In the genomic region with DNA sequence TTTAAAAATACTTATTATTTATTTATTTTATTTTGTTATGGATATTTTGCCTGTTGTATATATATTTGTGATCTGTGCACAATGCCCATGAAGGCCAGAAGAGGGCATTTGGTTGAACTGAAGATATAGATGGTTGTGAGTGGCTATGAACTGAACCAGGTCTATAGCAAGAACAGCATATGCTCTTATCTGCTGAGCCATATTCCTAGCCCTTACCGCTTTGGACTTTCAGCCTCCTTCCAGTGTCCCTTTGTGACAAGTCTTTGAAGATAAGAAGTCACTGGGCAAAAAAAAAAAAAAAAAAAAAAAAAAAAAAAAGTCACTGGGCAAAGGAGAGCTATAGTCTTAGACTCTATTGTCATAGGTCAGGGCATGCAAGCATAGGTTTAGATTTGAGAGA, we compare ENCODE assay signal across 24 mouse cellular contexts.
A peak's percentile ranks its signal among the peaks of the same experiment; 100 is the strongest.
DNase-seq lines count a peak whose midpoint lies in the region; ATAC-seq and TF ChIP-seq lines count a peak whose summit lies in the region.
"Had no signal": no experiment of that assay in that cellular context is flagged by ENCODE, and none has a peak within 500 bp of the region (broad histone marks: within the 10 kb centered on the region; RNA-seq: fewer than 3 reads in every experiment).

No protein-coding gene starts in this region.

- no peak overlapping the region for H3K27ac ChIP-seq in hindbrain, postnatal 0 days
- no peak overlapping the region for H3K27ac ChIP-seq in hindbrain, embryonic 10.5 days
- H3K27ac ChIP-seq in intestine, embryonic 16.5 days (ENCODE audit: low read length) = no peak overlapping the region
- H3K27ac ChIP-seq: embryonic facial prominence, embryonic 10.5 days; embryonic facial prominence, embryonic 12.5 days; forebrain, embryonic 13.5 days; forebrain, embryonic 15.5 days had no signal

- H3K36me3 ChIP-seq in hindbrain, postnatal 0 days (ENCODE audit: insufficient read depth, low read length) = no peaks in the 10 kb centered on the region
- H3K36me3 ChIP-seq in hindbrain, embryonic 10.5 days = no peaks in the 10 kb centered on the region
- H3K36me3 ChIP-seq in intestine, embryonic 16.5 days (ENCODE audit: control insufficient read depth, insufficient read depth, low read length) = no peaks in the 10 kb centered on the region
- H3K36me3 ChIP-seq: embryonic facial prominence, embryonic 10.5 days; embryonic facial prominence, embryonic 12.5 days; forebrain, embryonic 15.5 days; G1E had no signal

- no peak overlapping the region for H3K4me3 ChIP-seq in hindbrain, postnatal 0 days (ENCODE audit: low read length)
- H3K4me3 ChIP-seq in hindbrain, embryonic 10.5 days = no peak overlapping the region
- no peak overlapping the region for H3K4me3 ChIP-seq in intestine, embryonic 16.5 days (ENCODE audit: low read length)
- H3K4me3 ChIP-seq: embryonic facial prominence, embryonic 10.5 days; embryonic facial prominence, embryonic 12.5 days; forebrain, embryonic 13.5 days; forebrain, embryonic 15.5 days had no signal

- POLR2A ChIA-PET in Patski (lab: Charles Lee) = interaction anchor here (0.6 to 0.7 kb wide), 2 partner anchors 469 to 473 kb away, joined by 3 to 4 read pairs; no protein-coding TSS in a partner anchor

- no peaks in the 10 kb centered on the region for H3K9me3 ChIP-seq in hindbrain, postnatal 0 days (ENCODE audit: low read length)
- no peaks in the 10 kb centered on the region for H3K9me3 ChIP-seq in hindbrain, embryonic 10.5 days
- no peaks in the 10 kb centered on the region for H3K9me3 ChIP-seq in intestine, embryonic 16.5 days (ENCODE audit: control insufficient read depth, low read length)
- H3K9me3 ChIP-seq: embryonic facial prominence, embryonic 10.5 days; embryonic facial prominence, embryonic 12.5 days; forebrain, embryonic 13.5 days; forebrain, embryonic 15.5 days; G1E had no signal

- no peak overlapping the region for H3K4me2 ChIP-seq in hindbrain, postnatal 0 days (ENCODE audit: low read depth, low read length)
- H3K4me2 ChIP-seq in intestine, embryonic 16.5 days (ENCODE audit: low read depth, low read length) = no peak overlapping the region
- H3K4me2 ChIP-seq: embryonic facial prominence, embryonic 12.5 days; forebrain, embryonic 13.5 days; forebrain, embryonic 15.5 days had no signal

- WGBS in hindbrain, postnatal 0 days = 94% methylated on average over 1 of the region's 1 CpGs
- WGBS in hindbrain, embryonic 10.5 days = 89% methylated on average over 1 of the region's 1 CpGs
- 55% methylated on average over 1 of the region's 1 CpGs for WGBS in intestine, embryonic 16.5 days

- H3K4me1 ChIP-seq in hindbrain, postnatal 0 days (ENCODE audit: insufficient read depth, low read length) = no peaks in the 10 kb centered on the region
- H3K4me1 ChIP-seq in hindbrain, embryonic 10.5 days (replicated peaks) = 0 out of 2 replicates have a peak, but pooled peaks cover 4% of the 10 kb centered on the region
- no peaks in the 10 kb centered on the region for H3K4me1 ChIP-seq in intestine, embryonic 16.5 days (ENCODE audit: control insufficient read depth, insufficient read depth, low read length)
- H3K4me1 ChIP-seq: forebrain, embryonic 13.5 days; forebrain, embryonic 15.5 days had no signal

- in situ Hi-C loops in Patski (cut with MboI; ENCODE audit: low pct_unique_long_range_greater_than_20kb) = no loop called here

- no peak for ATAC-seq in hindbrain, postnatal 0 days
- ATAC-seq in Patski = no peak
- peak; percentile 76 for ATAC-seq in intestine, embryonic 16.5 days
- ATAC-seq: CD4-positive, CD25-positive, alpha-beta regulatory T cell, adult 4 months; forebrain, embryonic 13.5 days; forebrain, embryonic 15.5 days; forebrain, postnatal 0 days had no signal

- no peak overlapping the region for H3K9ac ChIP-seq in hindbrain, postnatal 0 days (replicated peaks; ENCODE audit: low read length)
- no peak overlapping the region for H3K9ac ChIP-seq in intestine, embryonic 16.5 days (ENCODE audit: low read depth, low read length)
- H3K9ac ChIP-seq: embryonic facial prominence, embryonic 12.5 days; forebrain, embryonic 13.5 days; forebrain, embryonic 15.5 days; forebrain, postnatal 0 days had no signal

- CTCF ChIA-PET in Patski (lab: Charles Lee) = interaction anchor here (1.2 kb wide), 1 partner anchor 171 kb away, joined by 3 read pairs; no protein-coding TSS in a partner anchor

- no peak for DNase-seq in hindbrain, postnatal 0 days (ENCODE audit: low spot score)
- no peak for DNase-seq in hindbrain, embryonic 10.5 days (ENCODE audit: low spot score)
- DNase-seq in 3T3-L1 (ENCODE audit: low read depth, low spot score) (peak; percentile 33), Patski (ENCODE audit: low read depth, low spot score) (no peak), MN1 (ENCODE audit: low spot score) (no peak)
- no peak for DNase-seq in cerebellum, adult 9-11 months
- no peak for DNase-seq in thymus, adult 18-20 months
- DNase-seq: adrenal gland, postnatal 10 days; adrenal gland, postnatal 25 days; B cell, adult 2 months; cerebellum, adult 11 months; cerebellum, adult 18-20 months; cerebellum, adult 8-10 months; cerebellum, postnatal 10 days; cerebellum, postnatal 25 days; forebrain, postnatal 0 days had no signal

- H3K27me3 ChIP-seq in hindbrain, postnatal 0 days (ENCODE audit: insufficient read depth, low read length) = no peaks in the 10 kb centered on the region
- peaks cover 4% of the 10 kb centered on the region; the same call in 1 of the 2 replicates for H3K27me3 ChIP-seq in hindbrain, embryonic 10.5 days (ENCODE audit: insufficient read depth, poor library complexity, severe bottlenecking)
- peaks cover 7% of the 10 kb centered on the region for H3K27me3 ChIP-seq in Patski
- H3K27me3 ChIP-seq in intestine, embryonic 16.5 days (replicated peaks; ENCODE audit: control insufficient read depth, insufficient read depth, low read length) = no peaks in the 10 kb centered on the region
- H3K27me3 ChIP-seq: CH12.LX; embryonic facial prominence, embryonic 12.5 days; forebrain, embryonic 15.5 days had no signal

- TF ChIP-seq CTCF in hindbrain, postnatal 0 days (IDR thresholded peaks at IDR 0.05; ENCODE audit: low read depth) = 0 out of 2 replicates have a peak, but pooled peaks have one; percentile 12
- peak; percentile 8 for TF ChIP-seq CTCF in Patski (IDR thresholded peaks at IDR 0.05)
